Mouse (Mus musculus) heart, embryonic 14.5 days (tissue): ENCODE measurements around the gene Adamts14. TPM values are rescaled to one million over a fixed set of nuclear protein-coding genes. Genes with fewer than 3 reads are reported as not detected.

Experiments used
- ATAC-seq: fragments of 200-750 bp; cut with Nextera tagmentation; 2 replicates; pipeline ENCODE4 v1.8.0; 2017; ENCODE audit warnings: low read depth, moderate TSS enrichment; ENCODE audit not compliant: insufficient number of reproducible peaks, insufficient read depth, low FRiP score
- H3K27ac ChIP-seq, 2 experiments: fragments of 200-500 bp in 1 of 2; fragments of 300-500 bp in 1 of 2; sonication (generic) in 1 of 2; replicated peaks in 1 of 2; 2 replicates each; pipeline ENCODE4 v1.5.1; 2012 to 2014; ENCODE audit warnings: low read depth in 2 of 2, low read length in 2 of 2, control low read depth in 1 of 2, mild to moderate bottlenecking in 1 of 2, mixed read lengths in 1 of 2; ENCODE audit not compliant: control insufficient read depth in 1 of 2, insufficient read depth in 1 of 2
- H3K27me3 ChIP-seq: fragments of 300-500 bp; sonication (generic); 2 replicates; pipeline ENCODE4 v1.6.1; 2014; ENCODE audit warnings: mild to moderate bottlenecking, low read length, control low read depth; ENCODE audit not compliant: control insufficient read depth, insufficient read depth
- H3K36me3 ChIP-seq: fragments of 300-500 bp; sonication (generic); 2 replicates; pipeline ENCODE4 v1.6.1; 2014; ENCODE audit warnings: mild to moderate bottlenecking, control low read depth, low read length, mixed read lengths; ENCODE audit not compliant: control insufficient read depth, insufficient read depth
- H3K4me1 ChIP-seq, 2 experiments: fragments of 200-500 bp in 1 of 2; fragments of 300-500 bp in 1 of 2; sonication (generic) in 1 of 2; 2 replicates each; pipeline ENCODE4 v1.6.1; 2012 to 2014; ENCODE audit warnings: low read length in 2 of 2, control low read depth in 1 of 2, mixed read lengths in 1 of 2; ENCODE audit not compliant: control insufficient read depth in 2 of 2, insufficient read depth in 2 of 2
- H3K4me2 ChIP-seq: fragments of 300-500 bp; sonication (generic); 2 replicates; pipeline ENCODE4 v1.6.1; 2014; ENCODE audit warnings: mild to moderate bottlenecking, low read length
- H3K4me3 ChIP-seq, 2 experiments: fragments of 200-500 bp in 1 of 2; fragments of 300-500 bp in 1 of 2; sonication (generic) in 1 of 2; 2 replicates each; pipeline ENCODE4 v1.5.1; 2012 to 2014; ENCODE audit warnings: low read length in 2 of 2, mild to moderate bottlenecking in 2 of 2, control low read depth in 1 of 2, low read depth in 1 of 2, moderate library complexity in 1 of 2; ENCODE audit not compliant: control insufficient read depth in 1 of 2, insufficient read depth in 1 of 2
- H3K9ac ChIP-seq: fragments of 300-500 bp; sonication (generic); 2 replicates; pipeline ENCODE4 v1.6.1; 2014; ENCODE audit warnings: mild to moderate bottlenecking, low read length
- H3K9me3 ChIP-seq: fragments of 300-500 bp; sonication (generic); 2 replicates; pipeline ENCODE4 v1.6.1; 2016; ENCODE audit warnings: low read length, control low read depth; ENCODE audit not compliant: control insufficient read depth
- WGBS: fragments of 180-500 bp; shearing (Covaris S2); extraction: QIAGEN DNeasy Blood & Tissue Kit; methylation state at CpG from one replicate; pipeline ENCODE4 v1.1.7; 2014; 5-methylcytosine and 5-hydroxymethylcytosine counted together
- polyA plus RNA-seq: library from polyadenylated mRNA; unstranded; fragments of >200 nt; fragmentation: Nextera tagmentation; extraction: Ambion mirVana; gene quantifications from 2 replicates; pipeline ENCODE4 v1.2.1, GENCODE M21; 2014

Adamts14 gene
- polyA plus RNA-seq = 0.97 and 1.1 TPM in 2 replicates

- Histone ChIP-seq H3K27me3 (no peaks in the 10 kb centered on the region), H3K4me3 (peak within 1 kb of the TSS; percentile 57), H3K36me3 (no peaks in the 10 kb centered on the region), H3K4me1 (peaks cover 21 to 26% of the 10 kb centered on the region in 2 experiments), H3K9me3 (no peaks in the 10 kb centered on the region), H3K27ac (peak within 1 kb of the TSS in 1 of 2 experiments; percentile 24; a peak in 1 of 4 replicates), H3K4me2 (peak within 1 kb of the TSS; percentile 96), H3K9ac (peak within 1 kb of the TSS; percentile 78)
- WGBS = 1% methylated on average over 51 of the region's 75 CpGs
- ATAC-seq = peak; percentile 44
Observed at GRCm38 (mm10) chr10:61273081-61273843, at the start of gene Adamts14. Gene Adamts14, minus strand, starts transcription at chr10:61273438.

- no peak overlapping the region for H3K4me3 ChIP-seq
- ATAC-seq = no peak
- H3K4me1 ChIP-seq = peaks cover 7 to 8% of the 10 kb centered on the region in 2 experiments; a peak in 3 of 4 replicates
- no peak overlapping the region for H3K27ac ChIP-seq
- H3K27me3 ChIP-seq = no peaks in the 10 kb centered on the region
- H3K4me2 ChIP-seq = no peak overlapping the region
- H3K36me3 ChIP-seq = peaks cover 46% of the 10 kb centered on the region
- no peak overlapping the region for H3K9ac ChIP-seq
- H3K9me3 ChIP-seq = no peaks in the 10 kb centered on the region
- 88% methylated on average over 3 of the region's 3 CpGs for WGBS
Observed at GRCm38 (mm10) chr10:61318527-61318926, 45.3 kb upstream of the Adamts14 start.

- H3K36me3 ChIP-seq = peaks cover 14% of the 10 kb centered on the region
- H3K9ac ChIP-seq = no peak overlapping the region
- H3K4me2 ChIP-seq = no peak overlapping the region
- no peak overlapping the region for H3K27ac ChIP-seq
- H3K27me3 ChIP-seq = no peaks in the 10 kb centered on the region
- H3K9me3 ChIP-seq = no peaks in the 10 kb centered on the region
- no peak overlapping the region for H3K4me3 ChIP-seq
- H3K4me1 ChIP-seq = peaks cover 18 to 20% of the 10 kb centered on the region in 2 experiments
- WGBS = 71% methylated on average over 9 of the region's 9 CpGs
- no peak for ATAC-seq
Observed at GRCm38 (mm10) chr10:61315324-61315880, 42.2 kb upstream of the Adamts14 start.

GRCm38 (mm10) chr10:61313750-61314149 lies 40.5 kb upstream of the Adamts14 start:
- Histone ChIP-seq H3K27ac (no peak overlapping the region; a peak in 1 of 4 replicates), H3K36me3 (no peaks in the 10 kb centered on the region; the same call in 1 of the 2 replicates), H3K4me1 (peaks cover 18 to 20% of the 10 kb centered on the region in 2 experiments), H3K27me3 (no peaks in the 10 kb centered on the region), H3K4me2 (no peak overlapping the region), H3K9ac (no peak overlapping the region), H3K4me3 (no peak overlapping the region), H3K9me3 (no peaks in the 10 kb centered on the region)
- no peak for ATAC-seq
- 21% methylated on average over 7 of the region's 7 CpGs for WGBS

GRCm38 (mm10) chr10:61312754-61313153 lies 39.5 kb upstream of the Adamts14 start:
- Histone ChIP-seq H3K9ac (no peak overlapping the region), H3K4me1 (peaks cover 18 to 20% of the 10 kb centered on the region in 2 experiments), H3K27ac (peak overlapping the region; percentile 81 to 90), H3K27me3 (no peaks in the 10 kb centered on the region), H3K36me3 (no peaks in the 10 kb centered on the region), H3K9me3 (no peaks in the 10 kb centered on the region), H3K4me3 (no peak overlapping the region), H3K4me2 (no peak overlapping the region)
- 51% methylated on average over 7 of the region's 7 CpGs for WGBS
- ATAC-seq = no peak

GRCm38 (mm10) chr10:61312159-61312558 lies 38.9 kb upstream of the Adamts14 start:
- H3K9me3 ChIP-seq = no peaks in the 10 kb centered on the region
- no peak overlapping the region for H3K9ac ChIP-seq
- peak; percentile 67 for ATAC-seq
- peak overlapping the region; percentile 81 to 90 for H3K27ac ChIP-seq
- peak overlapping the region; percentile 19; the same call in 1 of the 2 replicates for H3K4me2 ChIP-seq
- no peaks in the 10 kb centered on the region for H3K27me3 ChIP-seq
- WGBS = 27% methylated on average over 6 of the region's 6 CpGs
- H3K36me3 ChIP-seq = no peaks in the 10 kb centered on the region
- peaks cover 18 to 20% of the 10 kb centered on the region in 2 experiments for H3K4me1 ChIP-seq
- H3K4me3 ChIP-seq = no peak overlapping the region

GRCm38 (mm10) chr10:61308706-61309320 lies 35.6 kb upstream of the Adamts14 start:
- Histone ChIP-seq H3K27me3 (no peaks in the 10 kb centered on the region), H3K27ac (no peak overlapping the region), H3K4me3 (no peak overlapping the region), H3K9ac (no peak overlapping the region), H3K4me1 (peaks cover 13 to 15% of the 10 kb centered on the region in 2 experiments), H3K9me3 (no peaks in the 10 kb centered on the region), H3K4me2 (no peak overlapping the region), H3K36me3 (no peaks in the 10 kb centered on the region)
- no peak for ATAC-seq
- 76% methylated on average over 12 of the region's 12 CpGs for WGBS
